Mouse (Mus musculus) limb, embryonic 12.5 days (tissue): ENCODE data around the gene Rab42. TPM values are rescaled to one million over a fixed set of nuclear protein-coding genes. Genes with fewer than 3 reads are reported as not detected.
A peak's percentile ranks its signal among the peaks of the same experiment; 100 is the strongest.
"Not testable (repeated sequence)": the region's sequence is repeated elsewhere in the genome, so short reads cannot be mapped to it uniquely, and the experiment has no call there.

Experiments
- ATAC-seq: fragments of 200-750 bp; cut with Nextera tagmentation; 2 replicates; pipeline ENCODE4 v1.8.0; 2017; ENCODE audit warnings: low read depth, moderate TSS enrichment; ENCODE audit not compliant: insufficient number of reproducible peaks, insufficient read depth, low FRiP score, low TSS enrichment
- H3K27ac ChIP-seq: fragments of 300-500 bp; sonication (generic); 2 replicates; pipeline ENCODE4 v1.5.1; 2016; ENCODE audit warnings: mild to moderate bottlenecking, moderate library complexity
- H3K27me3 ChIP-seq: fragments of 300-500 bp; sonication (generic); 2 replicates; pipeline ENCODE4 v1.6.1; 2016; ENCODE audit warnings: mild to moderate bottlenecking, moderate library complexity
- H3K36me3 ChIP-seq: fragments of 300-500 bp; sonication (generic); 2 replicates; pipeline ENCODE4 v1.6.1; 2016; ENCODE audit warnings: mild to moderate bottlenecking, moderate library complexity
- H3K4me1 ChIP-seq: fragments of 300-500 bp; sonication (generic); replicated peaks from 2 replicates; pipeline ENCODE4 v1.6.1; 2016
- H3K4me2 ChIP-seq: fragments of 300-500 bp; sonication (generic); 2 replicates; pipeline ENCODE4 v1.6.1; 2016; ENCODE audit warnings: mild to moderate bottlenecking, moderate library complexity
- H3K4me3 ChIP-seq: fragments of 300-500 bp; sonication (generic); replicated peaks from 2 replicates; pipeline ENCODE4 v1.5.1; 2016; ENCODE audit warnings: mild to moderate bottlenecking
- H3K9ac ChIP-seq: fragments of 300-500 bp; sonication (generic); replicated peaks from 2 replicates; pipeline ENCODE4 v1.6.1; 2016; ENCODE audit warnings: mild to moderate bottlenecking, moderate library complexity
- H3K9me3 ChIP-seq: fragments of 300-500 bp; sonication (generic); 2 replicates; pipeline ENCODE4 v1.6.1; 2016; ENCODE audit warnings: mild to moderate bottlenecking, moderate library complexity
- WGBS: fragments of 180-500 bp; shearing (Covaris S2); methylation state at CpG from one replicate; pipeline ENCODE4 v1.1.7; 2016; 5-methylcytosine and 5-hydroxymethylcytosine counted together
- polyA plus RNA-seq: library from polyadenylated mRNA; unstranded; fragments of >200 nt; fragmentation: Nextera tagmentation; extraction: Ambion mirVana; gene quantifications from 2 replicates; pipeline ENCODE4 v1.2.1, GENCODE M21; 2016

The Rab42 gene
- polyA plus RNA-seq, 1 experiment from 2014 or later, result 1.5 TPM

GRCm38 (mm10) chr4:132311801-132312200, 8.6 kb upstream of the Rab42 start:
- Histone ChIP-seq H3K9me3 (no peaks in the 10 kb centered on the region), H3K27me3 (no peaks in the 10 kb centered on the region), H3K36me3 (peaks cover 66% of the 10 kb centered on the region), H3K4me3 (no peak overlapping the region), H3K4me1 (peaks cover 10% of the 10 kb centered on the region), H3K9ac (no peak overlapping the region), H3K27ac (no peak overlapping the region), H3K4me2 (no peak overlapping the region)
- no peak for ATAC-seq
- WGBS, result 44% methylated on average over 3 of the region's 3 CpGs

GRCm38 (mm10) chr4:132311209-132311608, 8.0 kb upstream of the Rab42 start:
- Histone ChIP-seq H3K36me3 (peaks cover 60% of the 10 kb centered on the region), H3K9me3 (no peaks in the 10 kb centered on the region), H3K9ac (no peak overlapping the region), H3K27me3 (no peaks in the 10 kb centered on the region), H3K4me3 (no peak overlapping the region), H3K4me1 (peaks cover 10% of the 10 kb centered on the region), H3K27ac (no peak overlapping the region), H3K4me2 (no peak overlapping the region)
- WGBS, result 21% methylated on average over 1 of the region's 1 CpGs
- ATAC-seq, result no peak

- peaks cover 10% of the 10 kb centered on the region for H3K4me1 ChIP-seq
- peak overlapping the region; percentile 76 for H3K4me3 ChIP-seq
- no peaks in the 10 kb centered on the region for H3K27me3 ChIP-seq
- H3K4me2 ChIP-seq, result peak overlapping the region; percentile 86
- WGBS, result 25% methylated on average over 10 of the region's 10 CpGs
- H3K27ac ChIP-seq, result peak overlapping the region; percentile 90; the same call in 1 of the 2 replicates
- peak overlapping the region; percentile 93 for H3K9ac ChIP-seq
- H3K9me3 ChIP-seq, result no peaks in the 10 kb centered on the region
- no peak for ATAC-seq
- peaks cover 52% of the 10 kb centered on the region for H3K36me3 ChIP-seq
Measured at GRCm38 (mm10) chr4:132309849-132310472, 6.8 kb upstream of the Rab42 start.

- Histone ChIP-seq H3K4me1 (peaks cover 10% of the 10 kb centered on the region), H3K4me3 (peak overlapping the region; percentile 76), H3K9ac (peak overlapping the region; percentile 93), H3K27me3 (no peaks in the 10 kb centered on the region), H3K4me2 (peak overlapping the region; percentile 86), H3K27ac (peak overlapping the region; percentile 90), H3K36me3 (peaks cover 47% of the 10 kb centered on the region), H3K9me3 (no peaks in the 10 kb centered on the region)
- no peak for ATAC-seq
- 1% methylated on average over 15 of the region's 15 CpGs for WGBS
Measured at GRCm38 (mm10) chr4:132309140-132309848, 6.1 kb upstream of the Rab42 start.

GRCm38 (mm10) chr4:132308437-132309139, 5.4 kb upstream of the Rab42 start:
- ATAC-seq, result peak; percentile 89
- peak overlapping the region; percentile 90 for H3K27ac ChIP-seq
- peak overlapping the region; percentile 93 for H3K9ac ChIP-seq
- peak overlapping the region; percentile 86 for H3K4me2 ChIP-seq
- WGBS, result 1% methylated on average over 41 of the region's 41 CpGs
- no peaks in the 10 kb centered on the region for H3K27me3 ChIP-seq
- peak overlapping the region; percentile 76 for H3K4me3 ChIP-seq
- no peaks in the 10 kb centered on the region for H3K9me3 ChIP-seq
- H3K4me1 ChIP-seq, result peaks cover 10% of the 10 kb centered on the region
- peaks cover 40% of the 10 kb centered on the region for H3K36me3 ChIP-seq

- H3K4me1 ChIP-seq, result peaks cover 18% of the 10 kb centered on the region
- no peaks in the 10 kb centered on the region for H3K9me3 ChIP-seq
- no peak overlapping the region for H3K27ac ChIP-seq
- H3K4me2 ChIP-seq, result no peak overlapping the region
- no peak overlapping the region for H3K4me3 ChIP-seq
- H3K9ac ChIP-seq, result no peak overlapping the region
- WGBS, result 74% methylated on average over 6 of the region's 6 CpGs
- ATAC-seq, result no peak
- no peaks in the 10 kb centered on the region for H3K27me3 ChIP-seq
- H3K36me3 ChIP-seq, result peaks cover 16% of the 10 kb centered on the region
Measured at GRCm38 (mm10) chr4:132306004-132306403, 2.8 kb upstream of the Rab42 start.

GRCm38 (mm10) chr4:132305276-132305675, 2.1 kb upstream of the Rab42 start:
- Histone ChIP-seq H3K4me2 (no peak overlapping the region), H3K36me3 (peaks cover 8% of the 10 kb centered on the region), H3K27ac (no peak overlapping the region), H3K4me1 (peaks cover 17% of the 10 kb centered on the region), H3K9ac (no peak overlapping the region), H3K4me3 (no peak overlapping the region), H3K27me3 (no peaks in the 10 kb centered on the region), H3K9me3 (no peaks in the 10 kb centered on the region)
- no peak for ATAC-seq
- WGBS, result 86% methylated on average over 8 of the region's 8 CpGs

- peak overlapping the region; percentile 66 for H3K4me2 ChIP-seq
- H3K4me1 ChIP-seq, H3K9me3 ChIP-seq, H3K27ac ChIP-seq, H3K27me3 ChIP-seq, H3K36me3 ChIP-seq, ATAC-seq: not testable (repeated sequence)
- 35% methylated on average over 6 of the region's 6 CpGs for WGBS
- H3K9ac ChIP-seq, result peak overlapping the region; percentile 62; the same call in 1 of the 2 replicates
- H3K4me3 ChIP-seq, result peak overlapping the region; percentile 43
Measured at GRCm38 (mm10) chr4:132303484-132303883, 299 bp upstream of the Rab42 start.

- Histone ChIP-seq H3K4me1 (peaks cover 8% of the 10 kb centered on the region), H3K4me2 (peak overlapping the region; percentile 66), H3K9me3 (no peaks in the 10 kb centered on the region), H3K27me3 (no peaks in the 10 kb centered on the region), H3K36me3 (no peaks in the 10 kb centered on the region), H3K27ac (no peak overlapping the region), H3K4me3 (peak overlapping the region; percentile 43), H3K9ac (peak overlapping the region; percentile 62)
- no peak; the same call in 1 of the 2 replicates for ATAC-seq
- WGBS, result 69% methylated on average over 16 of the region's 16 CpGs
Measured at GRCm38 (mm10) chr4:132301965-132302938, 933 bp downstream of the Rab42 start.

- no peak overlapping the region for H3K27ac ChIP-seq
- no peaks in the 10 kb centered on the region for H3K27me3 ChIP-seq
- no peak overlapping the region for H3K4me2 ChIP-seq
- peaks cover 8% of the 10 kb centered on the region for H3K4me1 ChIP-seq
- no peaks in the 10 kb centered on the region for H3K36me3 ChIP-seq
- H3K9me3 ChIP-seq, result no peaks in the 10 kb centered on the region
- no peak for ATAC-seq
- no peak overlapping the region for H3K9ac ChIP-seq
- no peak overlapping the region for H3K4me3 ChIP-seq
- WGBS, result 82% methylated on average over 6 of the region's 6 CpGs
Measured at GRCm38 (mm10) chr4:132301486-132301885, 1.7 kb downstream of the Rab42 start.
